Mouse (Mus musculus) megakaryocyte, embryonic 14.5 days (primary cell): ENCODE measurements around the gene Deup1. TPM values are rescaled to one million over a fixed set of nuclear protein-coding genes. Genes with fewer than 3 reads are reported as not detected.

ENCODE experiments used
- H3K27me3 ChIP-seq: replicated peaks from 2 replicates; pipeline ENCODE3; 2012; ENCODE audit warnings: inconsistent platforms
- H3K36me3 ChIP-seq: replicated peaks from 2 replicates; pipeline ENCODE3; 2012; ENCODE audit warnings: low read length, inconsistent platforms, mixed read lengths
- H3K4me1 ChIP-seq: 2 replicates; pipeline ENCODE4 v1.6.1; 2012; ENCODE audit warnings: inconsistent platforms
- H3K4me3 ChIP-seq: replicated peaks from 2 replicates; pipeline ENCODE3; 2012; ENCODE audit warnings: moderate library complexity, mild to moderate bottlenecking, inconsistent platforms
- H3K9me3 ChIP-seq: 2 replicates; pipeline ENCODE4 v1.6.1; 2012; ENCODE audit warnings: inconsistent platforms
- FLI1 ChIP-seq: IDR thresholded peaks from 2 replicates; pipeline ENCODE4 v1.6.1; 2012; ENCODE audit warnings: low read length, inconsistent platforms, mixed read lengths
- GATA1 ChIP-seq: IDR thresholded peaks from 3 replicates; pipeline ENCODE4 v1.6.1; 2012; ENCODE audit warnings: mixed read lengths, low read length, inconsistent platforms, borderline replicate concordance
- polyA plus RNA-seq: library from polyadenylated mRNA; stranded (reverse); fragments of >175 nt; gene quantifications from 2 replicates; pipeline ENCODE4 v1.2.3, GENCODE M21; 2012; ENCODE audit warnings: low replicate concordance; ENCODE audit not compliant: insufficient read depth

Deup1 gene
- polyA plus RNA-seq, 1 experiment, result not detected

DNA sequence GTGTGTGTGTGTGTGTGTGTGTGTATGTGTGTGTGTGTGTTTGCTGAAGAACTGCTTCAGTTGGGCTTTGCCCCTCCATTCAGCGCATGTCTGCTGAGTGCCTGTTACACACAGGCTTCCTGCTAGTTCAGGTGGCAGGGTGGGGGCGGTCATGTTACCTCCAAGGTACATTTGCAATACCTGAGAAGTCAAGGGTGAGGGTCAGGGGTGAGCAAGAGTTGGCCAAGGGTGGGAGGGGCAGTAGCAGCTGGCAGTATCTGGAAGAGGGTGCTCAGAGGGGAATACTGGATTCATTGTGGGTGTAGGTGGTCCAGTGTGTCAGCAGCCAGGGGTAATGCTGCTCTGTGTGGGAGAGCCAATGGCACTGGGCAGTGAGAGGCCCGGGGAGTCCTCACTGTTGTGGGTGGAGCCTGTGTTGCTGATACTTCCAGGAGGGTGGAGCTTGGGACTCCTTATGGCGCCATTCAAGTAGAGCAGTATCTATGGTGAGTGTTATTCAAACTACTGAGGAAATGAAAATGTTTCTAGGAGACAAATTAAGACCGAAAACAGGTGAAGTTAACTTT, 90.8 kb downstream of the Deup1 start:
- Histone ChIP-seq H3K27me3 (no peaks in the 10 kb centered on the region), H3K4me1 (peaks cover 36% of the 10 kb centered on the region), H3K4me3 (no peak overlapping the region), H3K36me3 (no peaks in the 10 kb centered on the region), H3K9me3 (no peaks in the 10 kb centered on the region)
- TF ChIP-seq FLI1 (no peak), GATA1 (no peak)

DNA sequence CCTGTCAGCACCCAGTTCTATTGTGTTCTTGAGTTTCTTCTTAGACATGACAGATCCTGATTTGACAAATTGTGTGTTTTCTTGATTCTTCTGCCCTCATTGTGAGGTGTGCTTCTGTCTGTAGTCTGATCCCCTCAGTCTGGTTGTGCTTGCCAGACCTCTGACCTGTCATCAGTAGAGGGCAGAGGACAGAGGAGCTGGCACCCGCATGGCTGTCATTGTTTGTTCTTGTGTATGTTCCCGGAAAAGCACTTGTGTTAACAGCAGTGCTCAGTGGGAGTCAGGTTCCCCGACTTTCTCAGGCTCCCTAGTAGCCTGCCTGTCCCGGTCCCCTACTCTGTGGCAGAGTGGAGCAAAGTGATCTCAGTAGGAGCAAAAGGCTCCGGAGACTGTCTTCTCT, 92.3 kb downstream of the Deup1 start:
- TF ChIP-seq FLI1 (no peak), GATA1 (no peak)
- Histone ChIP-seq H3K4me3 (no peak overlapping the region), H3K36me3 (no peaks in the 10 kb centered on the region), H3K4me1 (peaks cover 31% of the 10 kb centered on the region), H3K27me3 (peaks cover under 1% of the 10 kb centered on the region), H3K9me3 (no peaks in the 10 kb centered on the region)

DNA sequence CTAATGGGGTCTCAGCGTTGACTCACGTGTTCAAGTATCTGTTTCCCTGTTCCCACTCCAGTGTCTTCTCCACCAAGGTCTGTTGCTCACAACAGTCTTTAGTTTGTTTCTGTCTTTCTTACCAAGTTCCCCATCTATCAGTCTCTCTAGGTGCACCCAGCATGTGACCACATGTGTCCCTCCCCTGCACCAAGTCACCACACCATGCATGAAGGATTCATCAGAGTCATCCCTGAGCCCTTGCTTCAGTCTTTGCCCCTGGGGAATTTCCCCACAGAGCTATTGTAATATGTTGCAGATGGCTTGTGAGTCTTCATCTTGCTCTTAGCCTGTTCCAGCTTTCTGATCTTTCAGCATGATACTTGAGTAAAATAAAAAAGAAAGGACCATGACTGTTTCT, 93.6 kb downstream of the Deup1 start:
- no peak overlapping the region for H3K4me3 ChIP-seq
- H3K27me3 ChIP-seq, result peaks cover 2% of the 10 kb centered on the region
- H3K36me3 ChIP-seq, result no peaks in the 10 kb centered on the region
- TF ChIP-seq FLI1 (no peak), GATA1 (no peak)
- H3K4me1 ChIP-seq, result peaks cover 30% of the 10 kb centered on the region
- H3K9me3 ChIP-seq, result no peaks in the 10 kb centered on the region

DNA sequence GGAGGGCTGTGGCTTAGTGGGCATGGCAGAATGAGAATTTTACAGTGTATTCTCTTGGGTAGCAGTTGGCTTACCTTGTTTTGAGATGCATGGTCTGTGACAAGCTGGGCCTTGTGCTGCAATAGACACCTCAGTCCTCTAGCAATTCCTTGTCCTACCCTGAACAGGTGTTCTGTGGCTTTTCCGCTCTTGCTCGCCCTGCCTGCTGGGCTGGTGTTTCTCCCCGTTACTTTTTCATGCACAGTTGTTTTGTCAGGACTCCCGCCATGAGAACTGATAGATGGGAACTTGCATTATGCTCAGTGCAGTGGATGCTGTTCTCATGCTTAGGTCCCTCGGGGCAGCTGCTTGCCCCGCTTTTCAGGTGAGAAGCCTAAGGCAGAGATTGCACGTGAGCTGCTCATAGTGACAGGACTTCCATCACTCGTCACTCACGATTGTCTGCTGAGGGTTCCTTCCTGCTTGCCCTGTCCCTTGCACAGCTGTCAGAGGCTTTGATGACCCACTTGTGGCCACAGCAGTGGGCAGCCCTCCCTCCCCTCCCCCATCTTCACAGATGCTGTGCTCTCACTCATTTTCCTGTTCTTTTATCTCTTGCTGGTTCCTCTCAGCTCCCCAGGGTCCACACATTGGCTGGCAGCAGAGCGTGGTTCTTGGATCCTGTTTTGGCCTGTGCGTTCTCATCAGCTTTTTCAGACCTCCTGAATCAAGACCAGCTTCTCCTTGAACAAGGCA, 94.2 kb downstream of the Deup1 start:
- peaks cover 2% of the 10 kb centered on the region for H3K27me3 ChIP-seq
- H3K4me1 ChIP-seq, result peaks cover 24% of the 10 kb centered on the region
- H3K36me3 ChIP-seq, result no peaks in the 10 kb centered on the region
- TF ChIP-seq GATA1 (no peak), FLI1 (no peak)
- peak overlapping the region; percentile 17 for H3K4me3 ChIP-seq
- H3K9me3 ChIP-seq, result no peaks in the 10 kb centered on the region

DNA sequence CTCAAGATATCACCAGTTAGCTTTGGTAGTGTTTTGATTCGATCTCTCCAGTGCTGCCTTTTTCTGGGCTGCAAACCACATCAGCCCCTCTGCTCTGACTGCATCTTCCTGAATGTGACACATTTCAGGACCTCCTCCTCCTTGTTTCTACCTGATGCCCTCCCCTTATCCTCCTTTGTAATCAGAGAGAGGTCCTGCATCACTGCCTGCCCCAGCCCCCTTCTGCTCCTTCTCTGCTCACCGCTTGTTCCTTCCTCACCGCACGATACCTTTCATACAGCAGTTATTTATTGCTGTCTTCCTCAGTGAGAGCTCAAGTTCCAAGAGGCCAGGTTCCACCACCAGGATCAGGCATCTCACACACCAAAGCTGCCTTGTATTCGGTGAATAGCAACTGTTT, 96.5 kb downstream of the Deup1 start:
- peaks cover 2% of the 10 kb centered on the region for H3K27me3 ChIP-seq
- no peaks in the 10 kb centered on the region for H3K9me3 ChIP-seq
- H3K4me3 ChIP-seq, result no peak overlapping the region
- no peaks in the 10 kb centered on the region for H3K36me3 ChIP-seq
- peaks cover 24% of the 10 kb centered on the region for H3K4me1 ChIP-seq
- TF ChIP-seq GATA1 (no peak), FLI1 (no peak)

DNA sequence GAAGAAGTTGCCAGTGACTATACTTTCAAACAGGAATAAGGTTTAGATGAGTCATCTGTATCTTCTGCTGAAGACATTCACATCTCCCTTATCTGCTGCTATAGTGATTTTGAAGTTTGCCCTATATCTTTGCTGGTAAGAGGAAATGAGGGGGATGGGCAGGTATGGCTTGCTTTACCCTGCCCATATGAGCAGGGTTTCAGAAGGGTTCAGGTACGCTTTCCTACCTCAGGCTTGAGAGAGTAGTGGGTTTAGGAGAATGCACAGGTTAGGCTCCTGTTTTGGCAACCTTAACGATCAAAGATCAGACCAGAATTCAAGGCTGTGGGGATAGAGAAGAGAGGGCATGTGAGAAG, 97.8 kb downstream of the Deup1 start:
- no peak for TF ChIP-seq GATA1
- Histone ChIP-seq H3K27me3 (peaks cover 2% of the 10 kb centered on the region), H3K4me3 (no peak overlapping the region), H3K4me1 (peaks cover 24% of the 10 kb centered on the region), H3K9me3 (no peaks in the 10 kb centered on the region), H3K36me3 (peaks cover 3% of the 10 kb centered on the region)

DNA sequence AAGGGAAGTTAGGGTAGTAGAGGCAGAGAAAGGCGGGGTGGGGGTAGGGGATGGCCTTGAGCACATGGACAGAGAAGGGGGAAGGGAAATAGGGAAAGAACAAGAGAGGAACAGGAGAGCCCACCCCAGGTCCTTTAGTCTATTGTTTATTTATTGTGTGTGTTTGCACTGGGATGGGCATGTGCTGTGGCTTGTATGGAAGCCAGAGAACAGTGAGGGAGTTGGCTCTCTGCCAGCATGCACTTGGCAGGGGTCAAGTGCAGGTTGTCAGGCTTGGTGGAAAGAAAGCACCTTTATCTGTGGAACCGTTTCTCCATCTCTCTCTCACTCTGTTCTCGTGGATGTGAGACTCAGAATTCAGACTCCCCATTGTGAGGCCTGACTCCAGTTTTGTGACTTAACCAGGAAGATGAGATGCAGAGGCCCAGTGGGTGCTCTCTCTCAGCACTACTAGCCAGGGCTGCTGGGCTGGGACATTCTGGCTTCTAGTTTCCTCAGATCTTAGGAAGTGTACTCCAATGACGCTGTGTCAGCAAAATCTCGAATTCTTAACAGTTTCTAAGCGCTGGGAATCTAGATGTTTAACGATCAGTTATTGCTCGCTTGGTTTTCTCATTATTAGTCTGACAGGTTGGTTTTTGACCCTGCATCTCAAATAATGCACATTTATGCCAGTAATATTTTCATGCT, 98.3 kb downstream of the Deup1 start:
- peaks cover 24% of the 10 kb centered on the region for H3K4me1 ChIP-seq

DNA sequence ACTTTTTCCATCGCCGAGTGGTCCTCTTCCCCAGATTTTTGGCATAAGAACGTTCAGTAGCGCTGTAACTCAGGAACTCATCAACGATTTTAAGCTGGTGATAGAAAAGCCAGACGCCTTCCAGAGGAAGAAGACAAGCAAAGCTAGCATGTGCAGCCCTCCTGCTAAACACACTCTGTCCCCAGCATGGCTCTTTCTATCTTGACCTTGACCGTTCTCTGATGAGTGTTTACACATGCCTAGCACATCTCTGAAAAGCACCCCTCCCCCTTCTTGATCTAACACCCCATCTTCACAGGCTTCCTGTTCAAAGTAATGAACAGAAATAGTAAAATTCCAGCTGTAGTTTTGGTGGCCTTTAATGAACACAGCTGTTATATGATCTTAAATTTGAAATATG, 99.4 kb downstream of the Deup1 start:
- peaks cover 3% of the 10 kb centered on the region for H3K36me3 ChIP-seq
- H3K4me3 ChIP-seq, result no peak overlapping the region
- peaks cover 15% of the 10 kb centered on the region for H3K4me1 ChIP-seq
- H3K9me3 ChIP-seq, result no peaks in the 10 kb centered on the region
- peaks cover 2% of the 10 kb centered on the region for H3K27me3 ChIP-seq
- TF ChIP-seq GATA1 (no peak), FLI1 (no peak)

More for the DNA sequence above, 98.3 kb downstream of the Deup1 start:
- Histone ChIP-seq H3K4me3 (no peak overlapping the region), H3K36me3 (peaks cover 3% of the 10 kb centered on the region), H3K9me3 (no peaks in the 10 kb centered on the region), H3K27me3 (peaks cover 2% of the 10 kb centered on the region)
- TF ChIP-seq GATA1, result no peak

DNA sequence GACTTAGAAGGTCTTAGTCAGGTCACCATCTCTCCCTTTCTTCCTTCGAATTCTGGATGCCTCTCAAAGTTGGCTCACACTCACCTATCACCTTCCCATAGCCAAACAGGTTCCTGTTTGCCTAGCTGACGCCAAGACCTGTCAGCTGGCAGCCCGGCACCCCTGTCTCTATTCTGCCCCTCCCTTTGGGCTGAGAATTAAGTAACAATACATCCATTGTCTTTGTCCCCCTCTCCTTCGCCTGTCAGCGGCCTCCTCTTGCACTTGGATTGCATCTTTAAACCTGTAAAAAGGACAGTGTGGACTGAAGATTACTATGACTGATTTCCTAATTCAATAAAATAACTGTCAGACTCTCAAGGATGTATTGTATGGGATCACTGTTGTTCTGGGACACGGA, 99.9 kb downstream of the Deup1 start:
- H3K27me3 ChIP-seq, result peaks cover 2% of the 10 kb centered on the region
- peaks cover 12% of the 10 kb centered on the region for H3K4me1 ChIP-seq
- no peaks in the 10 kb centered on the region for H3K9me3 ChIP-seq
- no peak overlapping the region for H3K4me3 ChIP-seq
- TF ChIP-seq FLI1, result no peak
- no peak for TF ChIP-seq GATA1
- peaks cover 3% of the 10 kb centered on the region for H3K36me3 ChIP-seq

DNA sequence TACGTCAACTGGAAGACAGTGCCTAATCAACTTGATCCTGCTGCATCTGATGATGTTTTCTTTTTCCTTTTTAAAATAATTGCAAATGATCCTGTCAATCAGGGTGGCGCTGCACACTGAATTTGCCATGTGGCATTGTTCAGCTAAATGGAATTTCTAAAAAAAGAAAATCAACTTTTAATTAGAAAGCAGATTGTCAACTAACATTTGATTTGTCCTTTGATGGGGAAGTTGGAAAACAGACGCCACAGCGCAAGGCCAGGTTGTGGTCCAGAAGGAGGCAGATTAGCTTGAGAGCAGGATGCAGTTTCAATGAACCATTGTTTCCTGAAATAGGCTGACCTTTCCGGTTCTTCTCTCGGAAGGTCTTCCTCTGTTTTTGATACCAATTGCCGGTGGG, 101.2 kb downstream of the Deup1 start:
- no peak overlapping the region for H3K4me3 ChIP-seq

More for the DNA sequence above, 101.2 kb downstream of the Deup1 start:
- Histone ChIP-seq H3K27me3 (peaks cover 2% of the 10 kb centered on the region), H3K4me1 (peaks cover 12% of the 10 kb centered on the region), H3K9me3 (no peaks in the 10 kb centered on the region), H3K36me3 (peaks cover 3% of the 10 kb centered on the region)
- TF ChIP-seq GATA1 (no peak), FLI1 (no peak)
